Mouse (Mus musculus) thymus, adult 18-20 months (tissue): ENCODE results near the gene Sept4.

Experiments
- DNase-seq, 2 experiments: peaks; one replicate each; pipeline ENCODE4 v3.0.0; 2022; ENCODE audit warnings: mixed read lengths in 2 of 2

Gene Sept4

DNA sequence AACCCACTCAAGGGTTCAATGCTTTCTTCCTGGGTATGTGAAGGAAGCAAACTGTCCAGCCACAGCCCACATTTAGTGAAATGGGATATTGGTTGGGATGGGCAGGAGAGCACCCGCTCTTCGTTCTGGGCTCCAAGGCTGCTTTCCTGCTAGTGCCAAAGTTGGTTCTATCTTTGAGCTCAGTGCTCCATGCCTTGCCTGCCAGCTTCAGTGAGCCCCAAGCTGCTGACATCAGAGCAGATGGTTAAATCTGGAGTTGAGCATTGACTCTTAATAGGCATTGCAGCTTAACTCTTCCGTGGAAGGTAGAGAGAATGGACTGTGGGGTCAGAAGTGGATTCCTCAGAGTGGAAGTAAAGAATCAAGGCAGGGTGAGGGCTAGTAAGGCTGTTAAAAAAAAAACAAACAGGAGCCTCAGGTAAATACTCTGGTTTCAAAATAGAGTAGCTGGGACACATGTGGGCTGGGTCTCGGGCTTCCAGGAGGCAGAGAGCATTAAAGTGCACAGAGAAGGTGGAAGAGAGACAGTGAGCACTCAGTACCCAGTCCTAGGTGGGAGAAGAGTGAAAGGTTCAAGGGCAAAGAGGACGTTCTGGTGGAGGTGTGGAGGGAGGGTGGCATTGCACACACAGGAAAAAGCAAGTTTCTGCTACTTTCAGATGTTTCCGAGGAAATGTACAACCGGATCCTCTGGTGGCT lies at the start of gene Sept4:
Gene Sept4, plus strand, starts transcription at position 649 of the 699 bp plus-strand sequence.
- DNase-seq, result no peak

DNA sequence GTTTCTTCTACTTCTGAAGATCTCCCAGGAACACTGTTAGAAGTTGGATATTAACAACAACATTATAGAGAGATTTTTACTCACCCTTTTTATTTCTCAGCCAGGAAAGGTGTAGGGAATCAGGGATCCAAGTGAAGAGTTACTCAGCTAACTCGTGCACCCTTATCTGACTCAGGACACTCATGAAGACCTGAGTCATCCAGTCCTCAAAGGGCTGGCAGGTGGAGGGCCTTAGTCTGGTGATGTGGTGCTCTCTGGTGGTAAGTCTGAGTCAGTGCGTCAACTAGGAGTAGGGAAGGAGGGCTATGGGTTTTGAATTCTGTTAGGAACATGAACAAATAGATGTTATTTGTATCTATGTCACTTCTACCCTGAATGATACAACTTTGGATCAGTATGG lies 49.4 kb upstream of the Sept4 start:
- peak; percentile 10 to 15 for DNase-seq

DNA sequence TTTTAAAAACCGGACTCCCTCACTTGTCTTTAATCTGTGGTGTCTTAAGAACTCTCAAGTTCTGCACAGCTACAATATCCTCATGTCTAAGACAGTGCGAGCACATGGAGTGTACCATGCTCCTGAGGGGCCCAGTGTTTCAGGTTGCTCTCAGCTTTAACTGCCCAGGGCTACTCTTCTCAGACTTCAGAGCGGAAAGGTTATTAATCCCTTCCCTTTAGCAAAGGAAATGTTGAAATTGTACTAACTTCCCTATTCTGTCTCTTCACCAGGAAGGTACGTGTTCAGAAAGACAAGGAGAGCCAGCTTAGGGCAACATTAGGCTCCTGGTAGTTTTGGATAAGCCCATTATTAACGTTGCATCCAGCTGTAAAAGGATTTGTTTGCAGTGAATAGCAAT lies 45.2 kb upstream of the Sept4 start:
- DNase-seq, result no peak

GRCm38 (mm10) chr11:87523967-87524366 lies 44.7 kb upstream of the Sept4 start:
- DNase-seq, result no peak

- no peak for DNase-seq
Measured at GRCm38 (mm10) chr11:87524780-87525179, 43.9 kb upstream of the Sept4 start.

DNA sequence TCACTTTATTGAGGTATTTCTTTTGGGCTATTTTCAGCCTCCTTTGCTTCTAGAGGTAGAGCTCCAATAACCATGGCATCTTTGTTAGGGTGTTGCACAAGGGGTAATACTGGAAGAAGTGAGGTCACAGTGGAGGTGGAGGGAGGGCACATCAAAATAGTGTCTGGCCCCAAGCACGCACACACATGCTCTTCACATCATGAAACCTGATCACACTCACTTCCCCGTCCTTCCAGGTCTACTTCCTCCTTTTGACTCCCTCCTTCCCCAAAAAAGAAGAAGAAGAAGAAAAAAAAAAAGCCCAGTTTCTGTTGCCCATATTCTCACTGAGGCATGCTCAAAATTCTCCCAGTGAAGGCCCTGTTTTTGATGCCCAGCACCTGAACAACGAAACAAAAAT lies 41.3 kb upstream of the Sept4 start:
- DNase-seq, result no peak

DNA sequence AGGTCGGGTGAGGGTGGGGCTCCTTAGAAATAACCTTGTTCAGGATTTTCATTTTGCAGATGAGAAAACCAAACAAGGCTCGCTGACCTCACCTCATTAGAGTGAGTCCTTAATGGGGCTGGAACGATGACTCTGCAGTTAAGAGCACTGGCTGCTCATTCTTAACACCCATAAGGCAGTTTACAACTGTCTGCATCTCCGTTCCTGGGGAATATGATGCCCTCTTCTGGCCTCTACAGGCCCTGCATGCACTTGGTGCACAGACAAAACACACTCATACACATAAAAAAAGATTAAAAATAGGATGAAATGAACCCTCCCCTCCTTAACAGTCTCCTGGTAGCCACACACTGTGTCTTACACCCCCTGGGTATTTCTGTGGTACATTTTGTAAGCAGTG lies 40.7 kb upstream of the Sept4 start:
- no peak for DNase-seq

- DNase-seq, result no peak
Measured at GRCm38 (mm10) chr11:87531695-87532094, 37.0 kb upstream of the Sept4 start.

- DNase-seq, result no peak
Measured at GRCm38 (mm10) chr11:87542285-87542684, 26.4 kb upstream of the Sept4 start.

DNA sequence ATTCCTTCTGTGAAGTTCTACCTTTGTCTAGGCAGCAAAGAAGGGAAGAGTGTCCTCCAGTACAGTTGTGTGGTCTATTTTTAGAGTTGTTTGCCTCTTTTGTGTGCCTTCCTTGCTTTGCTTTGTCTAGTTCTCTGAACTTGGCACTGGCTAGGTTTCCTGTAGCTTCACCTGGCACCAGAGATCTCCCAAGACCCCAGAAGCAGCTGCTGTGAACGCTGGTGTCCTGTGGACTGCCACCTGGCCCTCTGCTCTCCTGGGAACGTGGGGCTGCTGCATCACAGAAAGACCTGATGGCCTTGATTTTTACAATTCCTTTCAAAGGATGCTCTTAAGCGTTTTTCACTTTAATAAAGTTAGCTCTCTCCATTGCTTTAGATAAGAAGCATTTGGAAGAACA lies 25.8 kb upstream of the Sept4 start:
- no peak for DNase-seq

GRCm38 (mm10) chr11:87553342-87553741 lies 15.4 kb upstream of the Sept4 start:
- no peak for DNase-seq

DNA sequence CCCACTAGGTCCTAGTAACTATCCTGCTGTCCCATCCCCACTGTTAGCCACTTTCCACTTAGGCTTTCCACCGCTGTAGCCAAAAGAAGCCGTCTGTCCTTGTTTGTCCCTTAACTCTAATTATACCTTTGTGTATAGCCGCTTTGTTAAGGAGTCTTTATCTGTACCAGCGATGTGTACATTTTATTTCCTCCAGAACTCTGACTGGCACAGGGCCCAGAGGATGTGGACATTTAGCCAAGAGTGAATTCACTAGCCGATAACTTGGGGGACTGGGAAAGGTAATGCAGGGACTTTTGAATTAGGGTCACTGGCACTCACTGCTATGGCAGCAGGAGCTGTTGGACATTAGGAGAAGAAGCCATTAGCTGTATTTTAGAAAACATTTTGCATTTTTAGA lies 14.3 kb upstream of the Sept4 start:
- no peak for DNase-seq

- no peak for DNase-seq
Measured at GRCm38 (mm10) chr11:87555106-87555703, 13.5 kb upstream of the Sept4 start.

GRCm38 (mm10) chr11:87561208-87561607 lies 7.5 kb upstream of the Sept4 start:
- no peak for DNase-seq

DNA sequence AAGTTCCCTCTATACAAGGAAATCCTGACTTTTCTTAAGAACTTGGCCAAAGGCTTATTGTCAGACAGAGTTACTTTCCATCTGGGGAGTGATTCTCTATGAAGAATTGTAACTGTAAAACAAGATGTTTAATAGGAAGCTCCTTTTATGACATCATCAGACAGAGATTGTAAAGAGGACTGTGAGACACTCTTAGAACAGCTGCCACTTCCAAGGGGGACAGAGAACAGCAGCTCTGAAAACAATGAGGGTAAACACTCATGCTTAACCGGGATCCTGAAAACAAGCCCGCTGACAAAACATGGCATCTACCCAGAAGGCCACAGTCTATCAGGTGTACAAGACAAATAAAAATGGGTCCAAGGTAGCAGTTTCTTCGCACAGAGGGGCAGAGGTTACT lies 2.2 kb upstream of the Sept4 start, which contains the start of gene Gm11492:
Gene Gm11492, plus strand, starts transcription at position 153 of the 400 bp plus-strand sequence.
- DNase-seq, result no peak

- no peak for DNase-seq
Measured at GRCm38 (mm10) chr11:87570743-87571142, 2.0 kb downstream of the Sept4 start.

DNA sequence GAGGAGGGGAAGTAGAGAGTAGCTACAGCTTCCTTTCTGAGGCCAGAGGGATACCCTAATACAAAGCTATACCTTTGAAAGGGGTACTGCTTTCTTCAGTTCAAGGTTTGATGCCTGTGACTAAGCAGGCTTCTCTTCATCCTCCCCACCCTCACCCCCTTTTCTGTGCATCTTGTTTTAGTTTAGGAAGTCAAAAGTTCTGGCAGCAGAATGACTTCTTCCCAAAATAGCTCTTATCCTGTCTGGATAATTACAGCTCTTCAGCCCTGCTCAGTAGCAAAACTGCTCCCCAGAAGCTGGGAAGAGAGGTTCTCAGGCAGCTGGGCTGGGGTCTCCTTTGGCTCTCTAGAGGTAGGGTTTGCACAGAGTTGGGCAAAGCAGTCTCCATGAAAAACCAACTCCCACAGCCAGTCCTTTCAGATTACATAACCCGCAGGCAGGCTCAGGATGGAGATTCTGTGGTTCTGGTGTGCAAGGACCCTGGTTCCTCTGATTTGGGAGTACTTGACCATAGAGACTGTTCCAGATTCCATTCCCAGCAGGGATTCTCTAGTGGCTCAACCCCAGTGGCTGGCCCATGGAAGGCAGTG lies 2.8 kb downstream of the Sept4 start:
- DNase-seq, result no peak

DNA sequence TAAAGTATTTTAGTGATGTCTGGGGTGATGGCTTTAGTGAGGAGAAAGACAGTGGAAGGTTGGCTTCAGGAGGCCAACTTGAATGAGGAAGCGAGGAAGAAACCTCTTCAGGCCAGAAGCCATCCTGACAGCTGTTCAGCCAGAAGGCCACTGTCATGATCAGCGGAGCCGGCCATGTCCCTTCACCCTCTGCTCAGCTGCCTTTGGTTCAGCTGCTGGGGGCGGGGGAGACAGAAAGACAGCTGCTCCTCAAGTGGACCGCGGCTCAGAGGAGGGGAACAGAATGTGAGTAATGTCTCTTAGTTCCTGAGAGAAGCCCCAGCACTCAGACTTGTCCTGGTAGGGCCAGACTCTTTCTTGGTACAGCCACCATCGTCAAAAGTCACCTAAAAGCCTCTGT lies 5.0 kb downstream of the Sept4 start:
- DNase-seq, result no peak

DNA sequence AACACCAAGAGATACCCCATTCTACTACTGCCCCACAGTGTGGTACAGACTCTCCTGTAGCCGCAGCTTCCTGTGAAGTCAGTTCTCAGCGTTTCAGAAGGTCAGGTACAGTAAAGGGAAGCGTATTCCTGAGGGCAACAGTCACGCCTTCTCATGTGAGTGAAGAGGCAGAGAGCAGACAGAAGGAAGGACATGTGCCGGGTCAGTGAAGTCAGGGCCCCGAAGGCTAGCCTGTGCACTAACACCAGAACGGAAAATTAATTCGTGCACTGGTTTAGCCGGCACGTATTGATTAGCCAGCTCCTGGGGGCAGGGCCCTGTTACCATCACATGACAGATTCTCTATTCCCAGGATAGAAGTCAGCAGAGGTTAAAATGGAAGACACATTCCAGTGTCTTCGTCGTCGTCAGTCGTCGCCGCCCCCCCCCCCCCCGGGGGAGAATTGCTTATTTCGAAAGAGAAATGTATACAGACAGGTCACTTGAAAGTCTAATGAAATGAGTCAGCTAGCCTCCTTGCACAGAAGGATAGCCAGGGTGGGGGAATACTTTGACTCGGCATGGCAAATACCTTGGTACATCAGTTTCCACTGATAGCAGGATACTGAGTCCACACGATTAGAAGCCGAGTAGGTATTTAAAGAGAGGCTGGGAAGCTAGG lies 5.9 kb downstream of the Sept4 start:
- DNase-seq, result no peak

DNA sequence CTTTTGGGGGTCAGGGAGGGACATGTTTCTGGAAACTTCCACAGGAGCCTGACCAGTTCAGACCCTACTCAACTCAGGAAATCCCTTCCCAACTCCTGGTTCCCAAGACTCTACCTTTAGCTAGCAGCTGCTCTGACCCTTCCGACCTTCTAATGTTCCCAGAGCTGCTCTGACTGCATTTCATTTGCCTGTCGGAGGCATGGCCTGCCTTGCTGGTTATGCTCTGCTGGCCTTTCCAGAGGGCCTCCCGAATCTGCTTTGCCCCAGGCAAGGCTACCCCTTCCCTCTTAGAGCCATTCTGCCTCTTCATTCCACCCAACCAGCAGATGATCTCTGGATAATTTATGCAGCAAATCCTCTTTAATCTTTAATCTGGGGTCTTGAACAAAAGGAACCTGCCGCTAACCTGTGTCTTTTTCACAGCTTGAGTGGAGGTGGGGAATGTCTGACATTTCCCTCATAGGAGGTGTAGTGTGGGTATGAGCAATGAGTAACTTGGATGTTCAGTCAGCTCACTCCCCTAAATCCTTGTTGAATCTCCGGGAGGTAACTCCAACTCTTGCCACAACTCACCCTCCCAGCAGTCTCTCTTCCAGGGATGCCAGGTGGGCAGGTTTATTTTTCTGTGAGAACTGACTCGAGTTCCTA lies 9.0 kb downstream of the Sept4 start:
- DNase-seq, result no peak

DNA sequence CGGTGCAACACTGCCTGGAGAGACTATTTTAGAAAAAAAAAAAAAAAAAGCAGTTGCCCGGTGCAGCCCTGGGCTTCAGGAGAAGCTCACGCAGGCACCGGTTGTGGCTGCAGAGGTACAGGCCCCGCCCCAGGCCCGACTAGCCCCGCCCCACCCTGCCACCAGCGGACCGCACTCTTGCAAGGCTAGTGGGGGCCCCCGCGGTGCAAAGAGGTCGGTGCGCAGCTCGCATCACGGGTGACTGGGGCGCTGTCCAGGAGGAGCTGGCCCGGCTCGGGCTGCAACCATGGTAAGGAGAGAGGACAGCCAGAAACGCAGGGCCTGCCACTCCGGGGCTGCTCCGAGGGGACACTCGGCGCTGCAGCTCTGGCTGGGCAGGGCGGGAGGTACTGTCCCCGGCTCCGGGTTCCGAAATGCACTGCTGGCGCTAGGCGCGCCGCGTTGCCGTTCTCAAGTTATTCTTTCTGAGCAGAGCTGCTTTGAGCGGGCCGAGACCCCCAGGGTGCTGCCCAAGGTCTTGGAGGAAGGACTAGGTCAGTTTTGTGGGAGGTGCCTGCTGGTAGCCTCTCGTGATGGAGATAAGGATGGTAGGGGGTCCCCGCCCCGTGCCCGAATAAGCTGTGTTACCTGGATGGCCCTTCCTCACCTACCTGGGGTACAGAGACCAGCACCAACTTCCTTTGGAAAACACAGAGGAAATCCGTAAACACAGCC lies 9.7 kb downstream of the Sept4 start:
- DNase-seq, result peak; percentile 48 to 49

GRCm38 (mm10) chr11:87578963-87579601 lies 10.4 kb downstream of the Sept4 start:
- no peak for DNase-seq
